Mouse (Mus musculus) kidney, adult 18-20 months (tissue): ENCODE results near the gene Ptx4.
"Not testable (repeated sequence)": the region's sequence is repeated elsewhere in the genome, so short reads cannot be mapped to it uniquely, and the experiment has no call there.

ENCODE experiments used
- DNase-seq: peaks from one replicate; pipeline ENCODE4 v3.0.0; 2021

Gene Ptx4

DNA sequence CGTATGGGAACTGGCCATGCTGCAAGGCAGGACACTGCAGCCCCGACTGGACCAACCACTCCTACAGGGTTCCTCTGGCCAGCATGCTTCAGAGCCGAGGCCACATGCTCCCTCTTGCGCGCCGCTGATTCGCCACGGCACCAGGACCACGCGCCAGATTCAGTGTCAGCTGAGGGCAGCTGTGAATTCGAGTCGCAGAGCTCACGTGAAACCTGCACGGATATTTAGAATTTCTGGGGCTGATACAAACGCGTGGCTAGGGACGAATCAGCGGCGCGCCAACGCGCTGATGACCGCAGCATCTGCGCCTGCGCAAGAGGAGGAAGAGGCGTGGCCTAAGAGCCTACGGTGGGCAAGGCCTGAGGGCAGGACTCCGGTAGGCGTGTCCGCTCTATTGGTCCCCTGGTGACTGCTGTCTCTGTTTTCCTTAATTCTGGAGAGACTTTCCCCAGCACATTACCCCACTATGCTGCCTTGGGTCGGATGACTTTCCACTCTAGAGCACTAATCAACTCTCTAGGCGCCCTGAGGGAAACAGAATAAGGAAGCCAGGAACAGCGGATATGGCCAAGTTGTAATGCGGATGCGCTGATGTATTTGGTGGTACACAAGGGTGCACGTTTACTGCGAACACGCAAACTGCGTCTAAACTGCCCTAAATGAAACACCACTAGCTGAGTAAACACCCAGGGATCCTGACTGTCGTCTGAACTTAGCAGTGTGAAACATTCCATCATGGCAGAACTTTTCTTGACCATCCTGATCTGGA is 4.7 kb upstream of the Ptx4 start, which contains the start of gene Telo2:
Gene Telo2 (minus strand): TSS at position 304 of the 769 bp plus-strand sequence.
- peak; percentile 94 for DNase-seq

DNA sequence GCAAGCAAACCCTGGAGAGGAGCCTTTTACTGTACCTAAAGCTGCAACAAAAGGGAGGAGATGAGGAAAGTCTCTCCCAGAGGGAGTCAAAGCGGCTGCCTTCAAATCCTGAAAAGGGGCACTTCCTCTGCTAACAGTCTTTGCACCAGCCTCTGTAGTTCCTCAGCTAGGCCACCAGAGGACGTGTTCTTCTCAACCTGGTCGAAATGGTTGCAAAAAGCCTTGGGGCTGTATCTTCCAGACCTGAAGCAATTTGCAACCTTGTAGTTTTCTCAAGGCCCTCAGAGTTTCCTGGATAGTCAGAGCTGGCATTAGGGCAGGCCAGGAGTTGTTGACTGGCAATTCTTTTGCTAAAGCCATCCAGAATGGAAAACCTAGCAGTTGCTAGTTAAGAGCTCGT is 3.3 kb upstream of the Ptx4 start:
- DNase-seq: no peak

DNA sequence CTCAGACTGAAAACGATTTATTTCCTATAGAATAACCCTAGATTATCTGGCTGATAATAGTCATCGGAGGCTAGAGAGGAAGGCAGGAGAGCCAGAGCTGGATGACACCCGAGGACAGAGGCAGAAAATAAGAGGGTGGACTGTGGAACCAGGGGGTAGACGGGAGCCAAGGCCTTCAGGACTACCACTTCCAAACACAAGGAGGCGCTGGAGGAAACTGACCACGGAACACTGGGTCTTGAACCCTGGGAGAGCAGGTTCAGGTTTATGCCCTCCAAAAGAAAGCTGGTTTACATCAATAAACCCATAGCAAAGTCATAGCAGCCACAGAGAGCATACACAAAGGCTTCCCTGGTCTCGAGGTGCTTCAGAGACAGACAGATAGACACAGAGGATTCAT is 3.4 kb downstream of the Ptx4 start:
- peak; percentile 22 for DNase-seq

DNA sequence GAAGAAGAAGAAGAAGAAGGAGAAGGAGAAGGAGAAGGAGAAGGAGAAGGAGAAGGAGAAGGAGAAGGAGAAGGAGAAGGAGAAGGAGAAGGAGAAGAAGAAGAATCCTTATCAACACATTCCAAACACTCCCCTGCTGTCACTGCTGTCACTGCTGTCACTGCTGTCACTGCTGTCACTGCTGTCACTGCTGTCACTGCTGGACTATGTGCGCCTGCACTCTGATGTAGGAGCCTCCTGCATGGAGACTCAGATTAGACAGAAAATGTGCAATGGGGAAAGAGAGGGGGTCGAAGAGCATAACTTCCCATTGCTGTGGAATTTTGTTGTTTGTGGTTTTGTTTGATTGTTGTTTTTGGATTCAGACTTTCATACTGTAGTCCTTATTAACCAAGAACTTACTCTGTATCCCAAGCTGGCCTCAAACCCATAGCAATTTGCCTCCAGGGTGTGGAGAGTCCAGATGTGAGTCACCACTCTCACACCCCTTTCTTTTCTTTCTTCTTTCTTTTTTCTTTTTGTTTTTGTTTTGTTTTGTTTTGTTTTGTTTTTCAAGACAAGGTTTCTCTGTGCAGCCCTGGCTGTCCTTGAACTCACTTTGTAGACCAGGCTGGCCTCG is 5.0 kb downstream of the Ptx4 start:
- not testable (repeated sequence) for DNase-seq

DNA sequence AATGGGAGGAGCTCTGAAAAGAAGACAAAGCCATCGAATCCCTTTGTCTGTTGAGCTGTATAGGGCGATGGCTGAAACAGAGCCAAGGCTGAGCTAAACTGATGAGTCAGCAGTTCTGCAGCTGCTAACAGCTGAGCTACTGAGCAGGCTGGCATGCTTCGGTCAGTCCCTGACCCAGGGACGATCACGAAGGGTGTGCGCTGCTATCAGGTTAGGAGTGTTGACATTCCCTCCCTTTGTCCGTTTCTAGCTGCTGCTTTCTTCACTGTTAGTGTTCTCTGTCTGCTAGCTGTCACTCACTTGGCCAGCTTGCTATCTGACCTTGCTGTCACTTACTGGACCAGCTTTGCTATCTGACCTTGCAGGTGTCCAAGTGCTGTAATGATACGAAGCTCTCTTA is 6.5 kb downstream of the Ptx4 start:
- DNase-seq: no peak

DNA sequence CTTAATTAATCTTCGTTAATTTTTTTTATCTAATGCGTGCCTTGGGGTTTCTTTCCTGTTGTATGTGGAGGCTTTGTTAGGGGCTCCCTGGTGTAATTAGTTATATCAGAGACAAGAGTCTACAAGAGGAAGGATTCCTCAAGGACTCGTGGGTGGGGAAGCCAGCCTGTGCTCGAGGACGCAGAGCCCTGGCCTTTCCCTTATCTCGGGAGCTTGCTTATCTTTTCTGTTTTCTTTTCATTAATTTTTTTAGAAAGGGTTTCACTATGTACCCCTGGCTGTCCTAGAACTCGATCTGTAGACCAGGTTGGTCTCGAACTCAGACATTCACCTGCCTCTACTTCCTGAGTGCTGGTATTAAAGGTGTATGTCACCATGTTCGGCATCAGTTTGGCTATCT is 7.1 kb downstream of the Ptx4 start:
- DNase-seq: no peak

DNA sequence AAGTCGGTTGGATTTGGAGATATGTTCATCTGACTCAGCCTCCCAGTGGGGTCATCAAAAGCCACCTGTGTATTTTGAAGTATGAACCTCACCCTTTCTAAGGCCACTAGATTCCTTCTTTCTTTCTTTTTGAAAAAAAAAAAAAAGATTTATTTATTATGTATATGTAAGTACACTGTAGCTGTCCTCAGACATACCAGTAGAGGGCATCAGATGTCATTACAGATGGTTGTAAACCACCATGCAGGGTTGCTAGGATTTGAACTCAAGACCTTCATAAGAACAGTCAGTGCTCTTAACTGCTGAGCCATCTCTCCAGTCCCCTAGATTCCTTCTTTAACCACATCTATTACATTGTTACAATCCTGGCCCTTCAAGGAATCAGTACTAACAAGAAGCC is 9.5 kb downstream of the Ptx4 start:
- no peak for DNase-seq

DNA sequence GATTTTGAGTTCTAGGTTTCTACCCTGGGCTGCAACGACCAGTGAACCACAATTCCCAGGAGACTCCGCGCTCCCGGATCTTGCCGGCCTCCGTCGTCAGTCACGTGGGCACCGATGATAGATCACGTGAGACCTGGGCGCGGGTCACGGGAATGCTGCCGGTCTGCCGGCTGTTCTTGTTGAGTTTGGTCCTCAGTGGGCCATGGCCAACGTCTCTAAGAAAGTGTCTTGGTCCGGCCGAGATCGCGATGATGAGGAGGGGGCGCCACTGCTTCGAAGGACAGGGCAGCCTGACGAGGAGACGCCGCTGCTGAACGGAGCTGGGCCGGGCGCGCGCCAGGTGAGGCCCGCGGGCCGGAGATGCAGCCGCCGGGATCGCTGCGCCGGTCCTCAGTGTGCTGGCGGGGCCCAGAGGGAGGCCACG is 12.7 kb downstream of the Ptx4 start, which contains the start of gene Clcn7:
Gene Clcn7 (plus strand): TSS at position 117 of the 424 bp plus-strand sequence.
- DNase-seq: peak; percentile 97

DNA sequence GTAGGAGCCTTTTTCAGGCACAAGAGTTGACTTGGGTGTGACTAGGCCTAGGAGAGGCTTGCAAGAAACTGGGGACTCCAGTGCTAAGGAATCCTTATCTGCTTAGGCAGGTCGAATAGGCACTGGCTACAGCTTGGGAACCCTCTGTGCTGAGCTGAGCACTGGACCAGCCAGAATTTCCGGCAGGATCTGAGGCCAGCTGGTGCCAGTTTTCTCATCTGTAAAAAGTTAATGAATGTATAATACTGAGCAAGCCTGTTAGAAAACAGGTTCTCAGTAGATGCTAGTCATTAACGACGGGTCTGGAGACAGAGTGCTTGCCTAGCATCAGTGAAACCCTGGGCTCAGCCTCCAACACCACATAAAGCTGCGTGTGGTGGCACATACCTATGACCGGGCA is 15.1 kb downstream of the Ptx4 start:
- DNase-seq: peak; percentile 36

DNA sequence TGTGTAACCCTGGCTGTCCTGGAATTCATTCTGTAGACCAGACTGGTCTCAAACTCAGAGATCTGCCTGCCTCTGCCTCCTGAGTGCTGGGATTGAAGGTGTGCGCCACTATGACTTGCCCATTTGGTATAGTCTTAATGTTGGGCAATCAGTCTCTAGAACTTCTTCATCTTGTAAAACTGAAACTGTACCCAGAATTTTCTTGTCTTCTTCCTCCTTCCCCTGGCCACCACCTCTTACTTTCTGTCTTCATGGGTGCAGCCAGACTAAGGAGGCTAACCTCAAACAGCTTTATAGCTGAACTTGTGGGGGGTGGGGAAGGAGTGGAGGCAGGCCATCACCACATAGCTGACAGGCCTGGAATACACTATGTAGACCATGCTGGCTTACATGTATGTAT is 18.2 kb downstream of the Ptx4 start:
- no peak for DNase-seq

DNA sequence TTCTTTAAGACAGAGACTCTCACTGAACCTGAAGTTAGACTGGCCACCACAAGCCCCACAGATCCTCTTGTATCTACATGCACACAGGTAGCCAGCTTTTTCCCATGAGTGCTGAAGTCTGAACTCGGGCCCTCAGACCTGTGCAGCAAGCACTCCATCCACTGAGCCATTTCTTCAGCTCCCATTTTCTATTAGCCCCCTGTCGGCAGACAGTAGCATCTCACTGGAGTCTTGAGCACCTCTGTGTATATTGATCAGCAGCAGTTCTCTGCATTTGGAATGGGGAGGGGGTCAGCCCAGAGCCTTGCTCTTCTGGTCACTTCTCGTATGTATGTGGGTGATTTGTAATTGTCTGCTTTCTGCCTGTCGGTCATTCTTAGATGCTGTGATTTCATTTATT is 19.4 kb downstream of the Ptx4 start:
- DNase-seq: no peak

DNA sequence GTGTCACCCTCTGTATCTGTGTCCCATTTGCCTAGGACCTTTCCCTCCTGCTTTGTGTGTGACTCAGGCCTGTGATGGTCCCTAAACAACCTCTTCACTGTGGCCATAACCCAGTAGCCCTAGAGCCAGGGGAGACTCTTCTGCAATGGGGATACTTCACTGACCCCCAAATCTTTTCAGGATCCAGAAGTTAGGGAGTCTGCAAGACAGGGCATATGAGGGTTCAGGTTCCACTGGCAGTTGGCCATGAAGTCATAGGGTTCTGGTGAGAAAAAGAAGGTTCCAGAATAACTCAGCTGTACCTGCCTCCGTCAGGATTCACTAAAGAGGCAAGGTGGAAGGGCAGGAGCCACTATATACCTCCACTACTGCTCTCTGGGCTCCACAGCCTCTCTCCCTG is 41.6 kb downstream of the Ptx4 start, which contains the start of gene Ccdc154:
Gene Ccdc154 (plus strand): TSS at position 301 of the 400 bp plus-strand sequence.
- DNase-seq: no peak

DNA sequence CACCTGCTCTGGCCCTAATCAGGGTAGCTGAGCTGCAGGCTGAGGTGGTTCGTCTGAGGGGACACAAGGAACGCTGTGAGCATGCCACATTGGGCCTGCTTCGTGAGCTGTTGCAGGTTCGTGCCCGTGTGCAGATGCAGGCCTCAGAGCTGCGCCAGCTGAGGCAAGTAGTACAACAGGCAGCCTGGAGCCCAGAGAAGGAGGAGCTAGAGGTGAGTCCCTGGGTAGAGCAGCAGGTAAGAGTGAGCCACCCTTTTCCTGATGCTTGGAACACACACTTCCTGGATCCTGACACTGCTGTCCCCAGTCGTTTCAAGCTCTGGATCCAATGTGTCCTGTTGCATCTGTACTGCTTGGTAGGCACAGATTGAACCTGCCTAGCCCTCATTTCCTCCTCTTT is 42.8 kb downstream of the Ptx4 start:
- no peak for DNase-seq

DNA sequence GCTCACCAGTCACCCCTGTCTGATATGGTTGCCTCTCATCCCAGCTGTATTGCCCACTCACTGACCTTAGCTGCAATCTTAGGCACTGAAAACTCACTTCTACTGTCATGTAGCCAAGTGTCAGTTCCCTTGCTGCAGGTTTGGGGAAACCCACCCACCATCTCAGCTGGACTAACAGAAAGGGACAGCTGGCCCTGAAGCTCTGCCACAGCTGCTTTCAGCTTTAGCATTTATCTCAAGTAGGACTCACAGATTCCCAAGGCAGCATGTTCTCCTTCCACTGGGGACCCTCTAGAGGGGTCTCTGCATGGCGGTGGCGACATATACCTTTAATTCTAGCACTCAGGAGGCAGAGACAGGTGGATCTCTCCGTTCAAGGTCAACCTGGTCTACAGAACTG is 44.2 kb downstream of the Ptx4 start:
- DNase-seq: no peak

DNA sequence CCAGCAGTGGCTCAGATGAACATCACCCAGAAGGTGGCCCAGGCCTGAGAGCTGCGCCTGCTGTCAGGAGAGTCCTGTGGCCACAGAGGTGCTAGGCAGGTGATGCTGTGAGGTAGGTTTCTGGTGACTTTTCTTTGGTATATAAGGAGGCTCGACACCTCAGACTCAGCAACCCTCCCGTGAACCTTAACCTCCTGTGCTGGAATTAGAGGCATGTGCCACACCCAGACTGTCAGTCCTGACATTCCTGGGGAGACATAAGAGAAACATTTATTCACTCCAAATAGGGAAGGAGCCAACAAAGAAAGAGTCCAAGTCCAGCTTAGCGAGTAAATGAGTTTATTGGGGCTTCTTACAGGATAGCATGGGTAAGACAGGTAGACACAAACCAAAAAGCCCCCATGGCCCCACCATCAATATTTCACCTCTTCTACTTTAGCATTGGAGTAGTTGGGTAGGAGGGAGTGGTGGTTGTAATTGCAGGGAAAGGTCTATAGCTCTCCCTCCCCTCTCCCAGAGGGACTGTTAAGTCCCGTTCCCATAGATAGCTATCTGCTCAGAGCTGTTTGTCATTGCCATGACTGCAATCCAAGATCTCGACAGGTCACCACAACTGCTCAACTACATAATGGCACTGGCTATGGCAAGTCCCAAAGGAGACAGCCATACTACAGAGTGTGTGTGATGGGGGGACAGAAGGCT is 45.6 kb downstream of the Ptx4 start:
- no peak for DNase-seq

DNA sequence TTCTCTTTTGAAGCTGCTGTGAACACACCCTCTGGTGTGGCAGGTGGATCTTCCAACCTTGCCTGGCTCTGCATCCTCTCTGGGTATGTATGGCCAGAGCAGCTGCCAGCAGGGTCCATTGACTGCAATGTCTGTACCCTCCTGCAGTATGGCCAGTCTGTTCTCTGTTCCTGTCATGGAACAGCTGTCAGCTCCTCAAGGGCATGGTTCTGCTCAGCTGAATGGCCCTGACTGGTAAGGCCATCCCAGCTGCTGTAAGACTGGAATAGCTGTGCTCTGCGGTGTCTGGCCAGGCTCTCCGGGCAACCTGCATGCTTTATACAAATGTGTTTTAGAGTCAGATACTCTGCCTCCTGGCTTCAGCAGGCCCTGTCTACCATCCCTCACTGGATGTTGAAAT is 49.1 kb downstream of the Ptx4 start:
- DNase-seq: no peak

DNA sequence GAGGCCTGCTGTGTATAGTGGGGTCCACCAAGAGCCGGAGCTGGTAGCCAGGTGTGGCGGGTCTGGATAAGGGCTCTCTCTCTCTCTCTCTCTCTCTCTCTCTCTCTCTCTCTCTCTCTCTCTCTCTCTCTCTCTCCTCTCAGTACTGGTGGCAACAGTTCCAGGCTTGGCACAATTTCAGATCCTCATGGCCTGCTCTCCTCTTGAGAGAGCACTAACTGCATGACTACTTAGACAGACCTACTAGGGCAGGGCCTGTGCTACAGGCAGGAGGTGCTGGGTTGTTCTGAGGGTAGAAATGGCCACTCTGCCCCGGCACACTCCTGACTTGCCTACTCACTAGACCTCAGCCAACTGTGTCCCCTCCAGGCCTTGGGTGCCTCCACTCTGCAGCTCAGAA is 52.0 kb downstream of the Ptx4 start:
- no peak for DNase-seq
